Mouse (Mus musculus) right cerebral cortex, adult 18-20 months (tissue): ENCODE data around the gene Gm16434.
"Not testable (repeated sequence)": the region's sequence is repeated elsewhere in the genome, so short reads cannot be mapped to it uniquely, and the experiment has no call there.

Source experiments
- DNase-seq: peaks from one replicate; pipeline ENCODE4 v3.0.0; 2022; ENCODE audit warnings: mixed read lengths

Gene Gm16434

GRCm38 (mm10) chr14:7194440-7194839 is at the start of gene Gm16434:
Gene Gm16434 (minus strand): TSS chr14:7194540.
- DNase-seq, result not testable (repeated sequence)

GRCm38 (mm10) chr14:7243498-7243897 is 49.2 kb upstream of the Gm16434 start:
- DNase-seq, result peak; percentile 0

GRCm38 (mm10) chr14:7200070-7200469 is 5.7 kb upstream of the Gm16434 start:
- peak; percentile 0 for DNase-seq

GRCm38 (mm10) chr14:7174483-7174971 is 19.8 kb downstream of the Gm16434 start, which contains the start of gene Gm3512:
Gene Gm3512 (minus strand): TSS chr14:7174533.
- peak; percentile 2 for DNase-seq
